Mouse (Mus musculus) forebrain, embryonic 16.5 days (tissue): Measurements from ENCODE around the gene Rcc2. TPM values are rescaled to one million over a fixed set of nuclear protein-coding genes. Genes with fewer than 3 reads are reported as not detected.

Source experiments
- ATAC-seq: fragments of 200-750 bp; cut with Nextera tagmentation; 2 replicates; pipeline ENCODE4 v1.8.0; 2017; ENCODE audit warnings: mild to moderate bottlenecking, moderate library complexity
- H3K27ac ChIP-seq: fragments of 300-500 bp; sonication (generic); 2 replicates; pipeline ENCODE4 v1.5.1; 2014; ENCODE audit warnings: low read length, control low read depth
- H3K27me3 ChIP-seq: fragments of 300-500 bp; sonication (generic); replicated peaks from 2 replicates; pipeline ENCODE4 v1.6.1; 2014; ENCODE audit warnings: low read length; ENCODE audit not compliant: control insufficient read depth, insufficient read depth
- H3K36me3 ChIP-seq: fragments of 300-500 bp; sonication (generic); 2 replicates; pipeline ENCODE4 v1.6.1; 2014; ENCODE audit not compliant: control insufficient read depth, insufficient read depth
- H3K4me1 ChIP-seq: fragments of 300-500 bp; sonication (generic); replicated peaks from 2 replicates; pipeline ENCODE4 v1.6.1; 2014; ENCODE audit warnings: low read length; ENCODE audit not compliant: control insufficient read depth, insufficient read depth
- H3K4me2 ChIP-seq: fragments of 300-500 bp; sonication (generic); 2 replicates; pipeline ENCODE4 v1.6.1; 2014; ENCODE audit warnings: mild to moderate bottlenecking, low read length, control low read depth
- H3K4me3 ChIP-seq: fragments of 300-500 bp; sonication (generic); replicated peaks from 2 replicates; pipeline ENCODE4 v1.5.1; 2014; ENCODE audit warnings: mild to moderate bottlenecking, low read length, control low read depth
- H3K9ac ChIP-seq: fragments of 300-500 bp; sonication (generic); replicated peaks from 2 replicates; pipeline ENCODE4 v1.6.1; 2014; ENCODE audit warnings: low read depth, low read length, control low read depth
- H3K9me3 ChIP-seq: fragments of 300-500 bp; sonication (generic); 2 replicates; pipeline ENCODE4 v1.6.1; 2016; ENCODE audit warnings: low read length; ENCODE audit not compliant: control insufficient read depth
- WGBS: fragments of 180-500 bp; shearing (Covaris S2); extraction: QIAGEN DNeasy Blood & Tissue Kit; methylation state at CpG from one replicate; pipeline ENCODE4 v1.1.7; 2014; 5-methylcytosine and 5-hydroxymethylcytosine counted together
- polyA plus RNA-seq: library from polyadenylated mRNA; unstranded; fragments of >200 nt; fragmentation: Nextera tagmentation; extraction: Ambion mirVana; gene quantifications from 2 replicates; pipeline ENCODE4 v1.2.1, GENCODE M21; 2015

Rcc2 gene
- polyA plus RNA-seq, 1 experiment from 2014 or later = 19.1 TPM

DNA sequence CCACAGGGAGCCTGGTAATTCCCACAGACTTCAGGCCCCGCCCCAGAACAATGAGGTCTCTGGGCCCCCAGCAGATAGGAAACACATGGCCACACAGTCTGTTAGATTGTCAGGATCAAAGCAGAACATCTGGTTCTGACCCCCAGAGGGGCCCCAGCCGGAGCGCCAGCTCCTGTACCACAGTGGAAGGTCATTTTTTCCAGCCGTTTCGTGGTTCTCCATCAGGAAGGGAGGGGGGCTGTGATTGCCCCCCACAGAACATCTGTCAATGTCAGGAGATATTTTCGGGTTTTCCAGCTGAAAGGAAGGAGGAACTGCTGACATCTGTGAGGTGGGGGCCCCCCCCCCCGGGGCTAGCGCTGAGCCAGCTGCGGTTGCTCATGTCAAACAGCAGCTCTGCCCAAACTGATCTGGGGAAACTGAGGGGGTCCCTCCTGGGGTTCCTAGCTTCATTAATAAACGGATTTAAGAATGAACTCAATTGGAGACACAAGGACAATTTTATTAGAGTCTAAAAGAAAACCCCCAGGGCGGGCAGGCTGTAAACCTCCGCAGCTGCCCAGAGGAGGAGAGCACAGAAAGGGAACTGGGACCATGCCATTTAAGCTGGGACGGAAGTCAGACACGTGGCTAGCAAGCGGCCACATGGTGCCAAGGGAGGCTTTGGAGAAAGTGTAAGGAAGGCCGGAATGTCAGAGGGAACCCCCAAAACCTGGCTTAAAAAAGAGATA lies 16.0 kb upstream of the Rcc2 start:
- H3K9ac ChIP-seq = no peak overlapping the region
- no peaks in the 10 kb centered on the region for H3K27me3 ChIP-seq
- 25% methylated on average over 16 of the region's 16 CpGs for WGBS
- no peak overlapping the region for H3K4me3 ChIP-seq
- peaks cover 6% of the 10 kb centered on the region; the same call in 1 of the 2 replicates for H3K4me1 ChIP-seq
- no peaks in the 10 kb centered on the region for H3K36me3 ChIP-seq
- no peak overlapping the region for H3K27ac ChIP-seq
- H3K9me3 ChIP-seq = no peaks in the 10 kb centered on the region
- no peak for ATAC-seq
- H3K4me2 ChIP-seq = no peak overlapping the region

DNA sequence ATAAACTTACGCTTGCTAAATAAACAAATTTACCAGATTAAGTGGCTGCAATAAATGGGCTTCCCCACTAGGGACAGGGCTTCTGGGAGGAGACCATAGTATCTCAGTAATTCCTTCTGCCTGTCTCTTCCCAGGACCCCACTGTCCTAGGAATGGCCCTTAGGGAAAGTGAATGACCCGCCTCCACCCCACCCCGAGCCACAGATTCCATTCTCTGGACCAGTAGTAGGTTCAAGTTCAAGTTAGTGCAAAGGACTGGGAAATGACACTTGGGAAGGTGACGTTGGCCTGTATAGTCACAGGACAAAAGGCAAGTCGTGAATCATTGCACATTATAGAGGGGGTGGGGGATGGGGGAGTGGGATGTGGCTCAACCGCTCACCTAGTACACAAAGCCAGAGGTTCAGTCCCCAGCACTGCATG lies 15.4 kb upstream of the Rcc2 start:
- H3K9ac ChIP-seq = no peak overlapping the region
- H3K27me3 ChIP-seq = no peaks in the 10 kb centered on the region
- H3K4me3 ChIP-seq = no peak overlapping the region
- ATAC-seq = no peak
- H3K36me3 ChIP-seq = no peaks in the 10 kb centered on the region
- H3K27ac ChIP-seq = no peak overlapping the region
- no peak overlapping the region for H3K4me2 ChIP-seq
- no peaks in the 10 kb centered on the region for H3K9me3 ChIP-seq
- H3K4me1 ChIP-seq = peaks cover 4% of the 10 kb centered on the region; the same call in 1 of the 2 replicates
- WGBS = 59% methylated on average over 6 of the region's 6 CpGs

DNA sequence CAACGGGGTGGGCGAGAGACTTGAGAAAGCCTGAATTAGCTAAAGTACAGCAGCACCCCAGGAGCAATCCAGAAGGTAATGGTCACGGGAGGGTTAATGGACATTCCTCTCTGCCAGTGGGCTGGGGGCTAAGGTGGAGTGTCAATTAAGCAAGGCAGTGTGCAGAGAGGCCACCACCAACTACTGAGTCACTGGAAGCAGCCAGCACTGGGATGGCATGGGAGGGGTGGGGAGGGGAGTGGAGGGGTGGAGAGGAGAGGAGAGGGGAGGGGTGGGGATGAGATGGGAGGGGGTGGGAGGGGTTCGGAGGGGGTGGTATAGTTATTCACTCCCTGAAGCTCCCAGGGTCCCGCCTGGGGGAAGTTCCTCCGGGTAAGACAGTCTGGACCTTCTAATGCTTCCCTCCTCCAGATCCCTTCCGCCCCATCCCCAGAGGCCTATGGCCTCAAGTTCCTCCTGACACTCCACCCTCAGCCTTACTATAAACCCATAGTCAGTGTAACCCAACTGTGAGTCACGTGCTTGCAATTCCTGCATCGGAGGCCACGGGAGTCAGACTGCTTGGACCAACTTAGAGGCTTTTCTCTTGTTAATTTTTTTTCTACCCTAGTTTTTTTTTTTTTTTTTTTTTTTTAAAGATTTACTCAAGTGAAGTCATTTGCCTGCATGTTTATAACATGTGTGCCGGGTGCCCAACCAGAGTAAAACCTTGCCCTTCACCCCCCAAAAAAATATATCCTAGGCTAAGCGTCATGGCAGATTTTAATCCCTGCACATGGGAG lies 12.1 kb upstream of the Rcc2 start:
- H3K9ac ChIP-seq = no peak overlapping the region
- no peak overlapping the region for H3K4me3 ChIP-seq
- H3K4me2 ChIP-seq = no peak overlapping the region
- no peak overlapping the region for H3K27ac ChIP-seq
- no peaks in the 10 kb centered on the region for H3K27me3 ChIP-seq
- H3K36me3 ChIP-seq = no peaks in the 10 kb centered on the region
- H3K9me3 ChIP-seq = no peaks in the 10 kb centered on the region
- peaks cover 4% of the 10 kb centered on the region; the same call in 1 of the 2 replicates for H3K4me1 ChIP-seq
- 69% methylated on average over 12 of the region's 12 CpGs for WGBS
- ATAC-seq = no peak

DNA sequence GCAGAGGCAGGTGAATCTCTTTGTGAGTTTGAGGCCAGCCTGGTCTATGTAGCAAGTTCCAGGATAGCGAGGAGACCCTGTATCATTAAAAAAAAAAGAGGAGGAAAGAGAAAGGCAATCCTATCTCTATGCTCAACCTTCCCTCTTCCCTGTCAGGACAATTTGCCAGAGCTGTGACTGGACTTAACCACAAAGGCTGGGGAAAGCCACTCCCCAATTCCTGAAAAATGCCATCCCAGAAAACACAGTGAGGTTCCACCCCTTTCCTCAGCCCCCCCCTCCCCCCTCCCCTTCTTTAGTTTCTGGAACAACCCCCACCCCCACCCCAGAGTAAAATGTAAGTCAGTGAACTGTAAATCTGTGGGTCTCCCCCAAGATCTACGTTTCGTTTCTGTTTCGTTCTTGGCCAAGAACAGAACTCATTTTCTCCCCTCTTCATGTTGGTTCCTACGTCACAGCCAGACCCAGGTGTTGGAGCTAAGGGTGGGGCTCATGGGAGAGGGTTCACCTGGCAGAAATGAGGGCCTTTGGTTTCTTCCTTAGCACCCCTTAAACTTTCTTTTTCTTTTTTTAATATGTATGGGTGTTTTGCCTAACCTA lies 11.4 kb upstream of the Rcc2 start:
- Histone ChIP-seq H3K9me3 (no peaks in the 10 kb centered on the region), H3K27ac (no peak overlapping the region), H3K9ac (no peak overlapping the region), H3K36me3 (no peaks in the 10 kb centered on the region), H3K4me1 (peaks cover 4% of the 10 kb centered on the region; the same call in 1 of the 2 replicates), H3K4me2 (no peak overlapping the region), H3K4me3 (no peak overlapping the region), H3K27me3 (no peaks in the 10 kb centered on the region)
- WGBS = 90% methylated on average over 5 of the region's 5 CpGs
- no peak for ATAC-seq

DNA sequence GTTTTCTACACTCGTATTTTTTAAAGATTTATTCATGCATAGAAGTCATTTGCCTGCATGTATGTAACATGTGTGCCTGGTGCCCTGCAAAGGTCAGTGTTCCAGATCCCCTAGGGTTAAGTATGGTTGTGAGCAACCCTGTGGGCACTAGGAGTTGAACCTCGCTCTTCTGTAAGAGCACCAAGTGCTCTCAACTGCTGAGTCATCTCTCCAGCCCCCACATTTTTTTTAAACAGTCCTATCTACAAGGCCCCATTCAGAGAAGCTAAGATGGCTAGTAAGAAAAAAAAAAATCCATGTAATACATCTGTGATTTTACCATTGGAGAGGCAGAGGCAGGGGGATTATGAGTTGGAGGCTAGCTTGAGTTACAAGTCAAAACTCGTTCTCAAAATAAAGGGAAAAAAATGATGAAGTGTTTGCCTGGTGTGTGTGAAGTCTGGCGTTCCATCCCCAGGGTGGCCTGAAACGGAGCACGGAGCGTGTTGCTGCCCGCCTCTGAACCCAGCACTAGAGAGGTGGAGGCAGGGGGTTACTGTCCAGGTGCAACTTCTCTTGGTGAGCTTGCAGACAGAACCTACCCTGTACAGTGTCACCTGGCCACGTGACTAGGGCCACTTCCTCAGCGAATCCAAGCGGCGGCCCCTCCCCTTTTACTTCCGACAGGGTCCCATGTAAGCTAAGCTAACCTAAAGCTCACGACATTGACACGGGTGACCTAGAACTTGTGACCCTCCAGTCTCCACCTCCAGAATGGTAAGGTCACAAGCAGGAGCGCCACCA lies 10.3 kb upstream of the Rcc2 start:
- no peaks in the 10 kb centered on the region for H3K36me3 ChIP-seq
- WGBS = 82% methylated on average over 16 of the region's 16 CpGs
- no peaks in the 10 kb centered on the region for H3K4me1 ChIP-seq
- H3K27me3 ChIP-seq = no peaks in the 10 kb centered on the region
- H3K9me3 ChIP-seq = no peaks in the 10 kb centered on the region
- no peak overlapping the region for H3K9ac ChIP-seq
- H3K4me2 ChIP-seq = no peak overlapping the region
- no peak overlapping the region for H3K4me3 ChIP-seq
- no peak for ATAC-seq
- no peak overlapping the region for H3K27ac ChIP-seq

DNA sequence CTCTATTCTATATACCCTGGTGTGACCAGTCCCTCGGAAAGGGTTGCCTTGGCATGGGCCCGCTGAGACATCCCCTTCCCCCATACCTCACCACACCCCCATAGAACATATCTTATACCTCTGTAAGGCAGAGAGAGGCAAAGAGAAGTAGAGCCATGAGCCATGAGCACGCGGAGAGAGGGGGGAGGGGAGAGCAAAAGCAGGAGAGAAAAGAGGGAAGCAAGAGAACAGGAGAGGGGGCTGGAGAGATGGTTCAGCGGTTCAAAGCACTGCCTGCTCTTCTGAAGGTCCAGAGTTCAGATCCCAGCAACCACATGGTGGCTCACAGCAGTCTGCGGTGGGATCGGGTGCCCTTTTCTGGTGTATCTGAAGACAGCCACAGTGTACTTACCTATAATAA lies 8.9 kb upstream of the Rcc2 start:
- Histone ChIP-seq H3K9me3 (no peaks in the 10 kb centered on the region), H3K4me3 (no peak overlapping the region), H3K36me3 (no peaks in the 10 kb centered on the region), H3K9ac (no peak overlapping the region), H3K27ac (no peak overlapping the region), H3K27me3 (no peaks in the 10 kb centered on the region), H3K4me1 (no peaks in the 10 kb centered on the region), H3K4me2 (no peak overlapping the region)
- 73% methylated on average over 7 of the region's 7 CpGs for WGBS
- no peak for ATAC-seq

DNA sequence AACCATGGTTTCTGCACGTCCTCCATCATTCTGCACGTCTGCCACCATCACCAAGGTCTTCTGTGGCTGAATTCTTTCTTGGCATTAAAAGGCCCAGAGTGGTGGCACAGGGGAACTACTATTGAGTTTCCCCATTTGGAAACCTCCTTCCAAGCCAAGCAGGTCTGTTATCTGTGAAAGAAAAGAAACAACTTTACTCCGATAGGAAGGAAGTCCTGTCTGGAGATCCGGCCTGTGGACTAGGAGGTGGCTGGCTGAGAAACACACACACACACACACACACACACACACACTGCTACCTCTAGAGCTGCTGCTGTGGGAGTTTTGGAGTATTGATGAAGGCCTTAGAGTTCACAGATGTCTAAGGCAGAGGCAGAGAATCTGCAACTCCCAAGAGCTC lies 6.8 kb upstream of the Rcc2 start:
- H3K4me1 ChIP-seq = no peaks in the 10 kb centered on the region
- H3K9me3 ChIP-seq = no peaks in the 10 kb centered on the region
- no peaks in the 10 kb centered on the region for H3K36me3 ChIP-seq
- ATAC-seq = no peak
- peaks cover 2% of the 10 kb centered on the region for H3K27me3 ChIP-seq
- H3K4me3 ChIP-seq = no peak overlapping the region
- H3K9ac ChIP-seq = no peak overlapping the region
- H3K27ac ChIP-seq = no peak overlapping the region
- H3K4me2 ChIP-seq = no peak overlapping the region
- whole genome bisulfite sequencing = 91% methylated on average over 4 of the region's 4 CpGs

DNA sequence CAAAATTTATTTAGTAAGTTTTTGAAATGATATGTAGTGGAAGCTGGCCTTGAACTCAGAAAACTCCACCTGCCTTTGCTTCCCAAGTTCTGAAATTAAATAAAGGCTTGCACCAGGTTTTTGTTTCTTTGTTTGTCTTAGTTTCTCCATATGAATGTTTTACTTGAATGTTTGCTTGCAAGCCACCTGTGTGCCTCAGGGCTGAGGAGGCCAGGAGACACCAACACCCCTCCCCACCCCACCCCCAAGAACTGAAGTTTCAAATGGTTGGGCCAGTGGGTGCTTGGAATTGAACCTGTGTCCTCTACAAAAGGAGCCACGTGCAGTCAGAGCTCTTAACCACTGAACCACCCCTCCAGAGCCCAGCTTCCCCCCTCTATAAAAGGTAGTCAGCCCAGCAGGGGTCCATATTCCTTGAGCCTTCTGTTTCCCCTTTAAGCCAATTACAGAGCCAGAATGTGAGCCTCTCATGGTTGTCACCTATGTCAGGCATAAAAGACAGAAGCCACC lies 5.7 kb upstream of the Rcc2 start:
- Histone ChIP-seq H3K4me3 (no peak overlapping the region), H3K9me3 (no peaks in the 10 kb centered on the region), H3K4me1 (peaks cover 4% of the 10 kb centered on the region), H3K27me3 (peaks cover 12% of the 10 kb centered on the region), H3K36me3 (no peaks in the 10 kb centered on the region), H3K27ac (no peak overlapping the region), H3K4me2 (no peak overlapping the region), H3K9ac (no peak overlapping the region)
- no peak for ATAC-seq
- WGBS = 7% methylated on average over 1 of the region's 1 CpGs

DNA sequence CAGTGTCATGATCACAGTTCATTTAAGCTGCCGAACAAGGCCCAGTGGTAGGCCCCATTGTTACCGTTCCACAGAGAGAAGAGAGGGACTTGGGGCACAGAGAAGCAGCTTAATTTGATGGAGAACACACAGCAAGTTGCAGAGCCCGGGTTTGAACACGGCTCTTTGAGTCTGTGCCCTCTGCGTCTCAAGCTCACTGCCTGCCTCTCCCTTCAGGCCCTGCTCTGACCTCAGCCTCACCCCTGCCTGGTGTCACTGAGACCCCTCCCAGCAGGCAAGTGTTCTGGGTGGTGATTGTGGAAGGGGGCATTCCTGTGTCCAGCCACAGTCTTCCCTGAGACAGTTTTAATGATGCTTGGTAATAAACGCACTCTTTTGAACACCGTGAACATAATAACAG lies 5.2 kb upstream of the Rcc2 start:
- Histone ChIP-seq H3K9me3 (no peaks in the 10 kb centered on the region), H3K9ac (no peak overlapping the region), H3K4me1 (peaks cover 7% of the 10 kb centered on the region), H3K36me3 (no peaks in the 10 kb centered on the region), H3K4me3 (no peak overlapping the region), H3K27ac (no peak overlapping the region), H3K27me3 (peaks cover 12% of the 10 kb centered on the region), H3K4me2 (no peak overlapping the region)
- 61% methylated on average over 7 of the region's 7 CpGs for WGBS
- ATAC-seq = no peak
